Mouse (Mus musculus) C2C12 (cell line): ENCODE results near the gene Ell2. TPM values are rescaled to one million over a fixed set of nuclear protein-coding genes. Genes with fewer than 3 reads are reported as not detected.

Source experiments
- H3K27me3 ChIP-seq: one replicate; pipeline ENCODE4 v1.6.1; 2011; ENCODE audit not compliant: control insufficient read depth, insufficient read depth, insufficient read length
- H3K36me3 ChIP-seq: one replicate; pipeline ENCODE4 v1.6.1; 2011; ENCODE audit not compliant: control insufficient read depth, insufficient read depth
- H3K4me3 ChIP-seq: one replicate; pipeline ENCODE4 v1.5.1; 2011; ENCODE audit warnings: mild to moderate bottlenecking, control low read depth; ENCODE audit not compliant: poor library complexity, insufficient read depth, severe bottlenecking
- H3K79me2 ChIP-seq: one replicate; pipeline ENCODE4 v1.6.1; 2011; ENCODE audit not compliant: control insufficient read depth, insufficient read depth
- H3K79me3 ChIP-seq: one replicate; pipeline ENCODE4 v1.6.1; 2011; ENCODE audit warnings: low read depth, control low read depth
- H3ac ChIP-seq: one replicate; pipeline ENCODE3; 2011; ENCODE audit warnings: low read depth; ENCODE audit not compliant: control insufficient read depth, insufficient read length
- CEBPB ChIP-seq: IDR thresholded peaks from one replicate; pipeline ENCODE4 v1.6.1; 2011; ENCODE audit warnings: low read depth, mild to moderate bottlenecking, control low read depth, moderate library complexity
- CTCF ChIP-seq: IDR thresholded peaks from one replicate; pipeline ENCODE4 v1.5.1; 2011; ENCODE audit not compliant: control insufficient read depth, insufficient read depth, insufficient read length
- FOSL1 ChIP-seq: IDR thresholded peaks from one replicate; pipeline ENCODE4 v1.8.0; 2011; ENCODE audit warnings: mild to moderate bottlenecking, low read length; ENCODE audit not compliant: poor library complexity, insufficient read depth, severe bottlenecking
- MAX ChIP-seq: IDR thresholded peaks from one replicate; pipeline ENCODE4 v1.6.1; 2011; ENCODE audit warnings: mild to moderate bottlenecking, control low read depth
- MYOD1 ChIP-seq: IDR thresholded peaks from one replicate; pipeline ENCODE4 v1.6.1; 2011; ENCODE audit warnings: low read depth; ENCODE audit not compliant: control insufficient read depth, insufficient read length
- MYOG ChIP-seq: IDR thresholded peaks from one replicate; pipeline ENCODE4 v1.6.1; 2011; ENCODE audit not compliant: control insufficient read depth, insufficient read length; ENCODE audit errors: extremely low read depth
- USF1 ChIP-seq: IDR thresholded peaks from one replicate; pipeline ENCODE4 v1.6.1; 2011; ENCODE audit warnings: low read depth, mild to moderate bottlenecking, control low read depth, moderate library complexity
- polyA plus RNA-seq: library from polyadenylated mRNA; unstranded; fragments of >200 nt; fragmentation: generic; extraction: Trizol; gene quantifications from one replicate; pipeline ENCODE4 v1.2.1, GENCODE M21; 2012; ENCODE audit warnings: missing spikeins

Gene Ell2
- polyA plus RNA-seq, 1 experiment, result 4.2 TPM

DNA sequence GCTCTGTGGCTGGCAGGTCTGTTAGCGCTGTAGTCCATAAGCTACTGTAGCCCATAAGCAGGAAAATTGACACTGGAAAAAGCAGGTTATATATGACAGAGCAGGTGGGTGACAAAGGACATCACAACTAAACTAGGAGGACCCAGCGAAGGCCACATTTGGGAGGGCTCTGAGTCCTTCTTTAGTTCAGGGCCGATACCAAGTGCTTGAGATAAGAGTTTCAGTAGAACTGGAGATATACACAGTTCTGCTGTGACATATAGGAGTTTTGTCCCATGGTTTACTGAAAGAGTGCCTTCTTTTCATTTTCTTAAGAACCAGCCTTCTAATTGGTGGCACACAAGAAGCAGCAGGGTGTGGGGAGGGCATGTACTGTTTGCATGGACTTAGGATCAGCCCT lies 36.4 kb downstream of the Ell2 start:
- Histone ChIP-seq H3K79me3 (no peaks in the 10 kb centered on the region), H3ac (no peak overlapping the region), H3K4me3 (no peak overlapping the region), H3K36me3 (no peaks in the 10 kb centered on the region), H3K79me2 (no peaks in the 10 kb centered on the region), H3K27me3 (no peaks in the 10 kb centered on the region)
- TF ChIP-seq CTCF (no peak), USF1 (no peak), MYOD1 (no peak), MAX (no peak), FOSL1 (no peak), CEBPB (no peak)

DNA sequence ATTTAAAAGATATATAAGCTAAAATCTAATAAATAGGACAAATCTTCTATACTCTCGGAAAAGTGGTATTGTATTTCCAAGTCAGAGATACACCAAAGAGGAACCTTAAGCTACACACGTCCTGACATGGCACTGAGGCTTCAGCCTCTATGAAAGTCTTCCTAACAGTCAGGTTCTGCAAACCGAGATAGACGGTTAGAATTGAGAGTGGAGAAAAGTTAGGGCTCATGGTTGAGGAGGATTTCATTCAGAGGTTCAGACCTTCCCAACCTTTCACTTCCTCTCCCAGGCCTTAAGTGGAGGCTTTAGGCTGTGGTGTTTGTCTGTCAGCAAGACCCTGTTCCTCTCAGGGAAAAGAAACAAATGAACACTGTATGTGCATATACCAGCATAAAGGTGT lies 37.5 kb downstream of the Ell2 start:
- no peaks in the 10 kb centered on the region for H3K79me3 ChIP-seq
- no peaks in the 10 kb centered on the region for H3K79me2 ChIP-seq
- TF ChIP-seq FOSL1 (no peak), MYOG (no peak), CTCF (no peak), USF1 (no peak), CEBPB (no peak), MYOD1 (no peak), MAX (no peak)
- no peak overlapping the region for H3ac ChIP-seq
- H3K36me3 ChIP-seq, result no peaks in the 10 kb centered on the region
- H3K4me3 ChIP-seq, result no peak overlapping the region
- no peaks in the 10 kb centered on the region for H3K27me3 ChIP-seq

DNA sequence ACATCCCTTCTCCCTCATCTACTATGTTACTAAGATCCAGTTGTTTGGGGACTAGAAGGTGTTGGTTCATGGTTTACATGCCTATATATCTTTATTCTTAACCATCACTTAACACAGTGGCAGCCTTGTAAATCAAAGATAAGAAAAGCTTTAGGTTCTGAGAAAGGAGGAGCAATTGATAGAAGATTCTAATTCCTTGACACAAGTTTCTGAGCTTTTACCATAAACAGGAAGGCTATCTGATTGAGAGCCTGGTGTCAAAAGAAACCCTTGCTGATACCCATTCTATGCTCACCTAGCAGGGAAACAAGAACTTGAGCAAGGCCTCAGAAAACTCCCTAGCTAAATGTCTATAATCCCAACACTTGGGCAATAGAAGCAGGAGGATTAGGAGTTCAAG lies 38.8 kb downstream of the Ell2 start:
- Histone ChIP-seq H3K27me3 (no peaks in the 10 kb centered on the region), H3ac (no peak overlapping the region)
- TF ChIP-seq USF1, result no peak
- no peak for TF ChIP-seq MYOD1
- no peak for TF ChIP-seq MAX
- no peak for TF ChIP-seq FOSL1

DNA sequence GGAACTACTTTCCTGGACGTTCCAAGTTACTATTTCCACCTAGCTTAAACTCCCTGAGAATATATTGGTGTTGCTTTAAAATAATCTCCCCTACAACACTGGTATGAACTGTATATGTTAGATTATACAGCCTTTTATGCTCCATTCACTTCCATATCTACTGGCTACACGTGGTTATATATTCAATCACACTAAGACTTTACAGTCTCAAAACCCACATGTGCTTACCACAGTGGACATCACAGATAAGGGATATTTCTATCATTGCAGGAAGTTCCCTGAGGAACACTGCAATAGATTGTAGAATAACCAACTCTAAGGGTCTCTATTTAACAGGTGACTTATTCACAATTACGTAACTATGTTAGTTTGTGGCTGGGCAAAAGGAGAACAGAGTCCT lies 40.7 kb downstream of the Ell2 start:
- Histone ChIP-seq H3ac (no peak overlapping the region), H3K79me2 (no peaks in the 10 kb centered on the region), H3K27me3 (no peaks in the 10 kb centered on the region), H3K4me3 (no peak overlapping the region), H3K36me3 (no peaks in the 10 kb centered on the region), H3K79me3 (no peaks in the 10 kb centered on the region)
- TF ChIP-seq MYOG (no peak), MAX (no peak), MYOD1 (no peak), CTCF (no peak), FOSL1 (no peak), CEBPB (no peak), USF1 (no peak)

More for the DNA sequence above, 38.8 kb downstream of the Ell2 start:
- Histone ChIP-seq H3K36me3 (no peaks in the 10 kb centered on the region), H3K79me3 (no peaks in the 10 kb centered on the region), H3K4me3 (no peak overlapping the region), H3K79me2 (no peaks in the 10 kb centered on the region)

DNA sequence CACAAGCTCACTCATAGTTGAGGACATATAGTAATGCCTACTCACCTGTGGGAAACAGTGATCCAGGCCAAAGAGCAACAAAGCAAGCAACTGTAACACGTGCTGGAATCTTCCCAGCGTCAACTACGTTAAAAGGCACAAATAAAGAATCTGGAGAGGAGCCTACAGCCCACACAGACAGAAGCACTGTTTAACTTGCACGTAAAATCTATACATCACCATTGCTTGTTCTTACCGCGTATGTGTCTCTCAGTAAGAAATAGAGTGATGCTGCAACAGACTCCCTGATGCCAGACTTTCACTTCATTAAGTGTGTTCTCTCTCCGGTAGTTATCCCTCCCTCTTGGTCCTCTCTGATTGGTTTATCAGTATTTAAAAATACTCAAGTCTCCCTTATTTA lies 42.1 kb downstream of the Ell2 start:
- Histone ChIP-seq H3K79me2 (no peaks in the 10 kb centered on the region), H3K4me3 (no peak overlapping the region), H3ac (no peak overlapping the region), H3K36me3 (no peaks in the 10 kb centered on the region), H3K79me3 (no peaks in the 10 kb centered on the region), H3K27me3 (no peaks in the 10 kb centered on the region)
- TF ChIP-seq CTCF (no peak), FOSL1 (no peak), MYOD1 (no peak), USF1 (no peak), MYOG (no peak)

DNA sequence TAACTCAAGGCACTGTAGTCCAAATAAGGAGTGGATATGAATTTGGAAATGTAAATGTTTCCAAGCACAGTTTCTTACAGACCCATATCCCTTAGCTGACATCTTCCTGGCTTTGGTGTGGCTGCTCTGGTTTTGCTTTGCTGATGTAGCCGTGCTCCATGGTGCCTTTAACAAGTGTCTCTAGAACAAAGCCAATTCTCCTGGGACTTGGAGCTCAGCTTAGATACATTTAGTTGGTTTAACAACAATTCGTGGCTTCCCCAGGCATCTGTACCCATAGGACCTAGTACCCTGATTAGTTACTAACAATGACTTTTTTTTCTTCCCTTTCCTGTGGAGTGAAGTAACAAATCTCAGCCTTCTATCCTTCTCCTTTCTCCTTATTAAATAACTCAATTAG lies 44.2 kb downstream of the Ell2 start:
- Histone ChIP-seq H3K79me2 (no peaks in the 10 kb centered on the region), H3K4me3 (no peak overlapping the region), H3ac (no peak overlapping the region), H3K36me3 (no peaks in the 10 kb centered on the region), H3K27me3 (no peaks in the 10 kb centered on the region), H3K79me3 (no peaks in the 10 kb centered on the region)
- TF ChIP-seq MYOG, result no peak
- no peak for TF ChIP-seq CEBPB
- no peak for TF ChIP-seq USF1
- no peak for TF ChIP-seq FOSL1
- no peak for TF ChIP-seq MYOD1
- TF ChIP-seq MAX, result no peak
- TF ChIP-seq CTCF, result no peak
